Mouse (Mus musculus): ENCODE results near the gene Slc20a1.

DNA sequence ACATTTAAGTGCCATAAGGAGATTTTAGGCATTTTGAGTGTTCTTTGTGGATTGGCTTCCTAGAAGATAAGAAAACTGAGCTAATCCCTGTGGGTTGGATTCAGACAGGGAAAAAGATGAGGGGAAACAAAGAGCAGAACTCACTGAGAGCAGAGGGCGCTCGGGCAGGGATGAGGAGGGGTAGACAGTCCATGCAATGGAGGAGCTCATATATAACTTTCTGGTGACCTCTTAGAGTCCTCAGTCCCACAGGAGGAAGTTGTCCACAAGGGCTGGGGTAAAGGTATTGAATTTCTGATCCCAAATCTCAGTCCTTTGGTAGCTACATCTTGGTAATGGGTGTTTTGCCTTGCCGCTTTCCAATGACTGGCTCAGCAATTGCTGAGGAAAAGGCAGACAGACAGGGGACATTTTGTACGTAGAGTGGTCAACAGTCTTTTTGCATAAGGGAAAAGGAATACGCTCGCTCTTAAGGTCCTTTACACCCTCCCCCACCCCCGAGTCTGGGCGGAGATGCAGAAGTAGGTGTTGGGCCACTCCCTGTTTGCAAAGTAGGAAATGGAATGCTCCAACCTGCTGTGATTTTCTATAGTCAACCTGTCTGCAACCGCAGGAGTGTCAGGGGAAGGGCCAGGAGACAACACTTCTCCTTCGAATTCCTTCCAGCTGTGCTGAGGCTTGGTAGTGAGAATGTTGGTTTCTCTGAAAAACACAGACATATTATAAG lies 20.2 kb upstream of the Slc20a1 start:
- TF ChIP-seq CTCF (IDR thresholded peaks at IDR 0.05; ENCODE audit: low read depth) (no peak), EP300 (optimal IDR thresholded peaks at IDR 0.05) (no peak)
